Mouse (Mus musculus) 3T3-L1 (cell line): ENCODE results near the gene Gm21870.
"Not testable (repeated sequence)": the region's sequence is repeated elsewhere in the genome, so short reads cannot be mapped to it uniquely, and the experiment has no call there.

ENCODE experiments used
- DNase-seq: peaks from one replicate; pipeline ENCODE4 v3.0.0-alpha.2; 2015; ENCODE audit warnings: low read depth, low spot score

Gene Gm21870

DNA sequence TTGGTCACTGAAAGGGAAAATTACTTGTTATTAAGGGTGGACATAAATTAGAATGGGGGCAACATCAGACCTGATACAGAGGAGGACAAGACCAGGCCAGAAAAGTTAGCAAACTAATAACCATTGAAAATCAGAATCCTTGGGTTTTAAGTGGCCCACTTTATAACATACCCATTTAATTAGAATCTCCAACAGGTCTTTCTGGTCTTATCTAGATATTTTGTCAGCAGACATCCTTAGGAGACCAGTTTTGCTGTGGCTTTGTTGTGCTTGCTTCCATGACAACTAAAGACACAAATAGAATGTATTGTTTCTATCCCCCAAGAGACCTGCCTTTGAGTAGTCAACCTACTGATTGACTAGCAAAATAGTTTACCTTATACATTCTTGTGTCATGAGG lies at the start of gene Gm21870:
Gene Gm21870, minus strand, starts transcription at position 101 of the 400 bp plus-strand sequence.
- DNase-seq: not testable (repeated sequence)

DNA sequence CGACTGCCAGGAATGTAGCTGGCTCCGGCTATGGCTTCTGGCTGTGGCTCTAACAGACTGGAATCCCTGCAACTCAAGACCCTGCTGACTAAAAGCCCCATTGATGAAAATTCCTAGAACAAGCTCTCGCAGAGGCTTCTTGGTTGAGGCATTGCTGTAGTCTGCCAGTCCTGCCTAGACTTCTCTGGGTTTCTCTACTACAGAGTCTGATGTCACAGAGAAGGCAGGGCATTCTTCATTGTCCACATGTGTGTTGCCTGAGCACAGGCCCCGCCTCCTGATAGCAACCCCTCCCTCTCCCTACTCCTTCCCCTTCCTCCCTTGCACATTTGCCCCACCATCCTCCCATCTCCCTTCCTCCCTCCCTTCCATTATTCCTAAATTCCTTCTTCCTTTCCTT lies 30.2 kb downstream of the Gm21870 start, which contains the start of gene Btbd35f6:
Gene Btbd35f6, minus strand, starts transcription at position 101 of the 400 bp plus-strand sequence.
- not testable (repeated sequence) for DNase-seq
